Mouse (Mus musculus) liver, embryonic 16.5 days (tissue): Measurements from ENCODE around the gene Dennd6b. TPM values are rescaled to one million over a fixed set of nuclear protein-coding genes. Genes with fewer than 3 reads are reported as not detected.

Source experiments
- ATAC-seq: fragments of 200-750 bp; cut with Nextera tagmentation; 2 replicates; pipeline ENCODE4 v1.8.0; 2017; ENCODE audit warnings: low read depth, mild to moderate bottlenecking, moderate number of reproducible peaks, moderate library complexity
- H3K27ac ChIP-seq: fragments of 300-500 bp; sonication (generic); 2 replicates; pipeline ENCODE4 v1.5.1; 2014; ENCODE audit warnings: mild to moderate bottlenecking, low read length
- H3K27me3 ChIP-seq: fragments of 300-500 bp; sonication (generic); 2 replicates; pipeline ENCODE4 v1.6.1; 2014; ENCODE audit warnings: low read depth, low read length, mixed read lengths; ENCODE audit not compliant: control insufficient read depth, insufficient read depth
- H3K36me3 ChIP-seq: fragments of 300-500 bp; sonication (generic); 2 replicates; pipeline ENCODE4 v1.6.1; 2014; ENCODE audit warnings: mild to moderate bottlenecking; ENCODE audit not compliant: control insufficient read depth, insufficient read depth
- H3K4me1 ChIP-seq: fragments of 300-500 bp; sonication (generic); 2 replicates; pipeline ENCODE4 v1.6.1; 2014; ENCODE audit warnings: low read depth, low read length, mixed read lengths; ENCODE audit not compliant: control insufficient read depth
- H3K4me2 ChIP-seq: fragments of 300-500 bp; sonication (generic); 2 replicates; pipeline ENCODE4 v1.6.1; 2014; ENCODE audit warnings: low read depth, low read length, mixed read lengths
- H3K4me3 ChIP-seq: fragments of 300-500 bp; sonication (generic); 2 replicates; pipeline ENCODE4 v1.5.1; 2014; ENCODE audit warnings: low read depth, mild to moderate bottlenecking, low read length
- H3K9ac ChIP-seq: fragments of 300-500 bp; sonication (generic); 2 replicates; pipeline ENCODE4 v1.6.1; 2014; ENCODE audit warnings: low read depth, low read length
- H3K9me3 ChIP-seq: fragments of 300-500 bp; sonication (generic); replicated peaks from 2 replicates; pipeline ENCODE4 v1.6.1; 2016; ENCODE audit warnings: low read length; ENCODE audit not compliant: control insufficient read depth
- WGBS: fragments of 180-500 bp; shearing (Covaris S2); extraction: QIAGEN DNeasy Blood & Tissue Kit; methylation state at CpG from one replicate; pipeline ENCODE4 v1.1.7; 2014; ENCODE audit not compliant: insufficient replicate concordance; 5-methylcytosine and 5-hydroxymethylcytosine counted together
- polyA plus RNA-seq: library from polyadenylated mRNA; unstranded; fragments of >200 nt; fragmentation: Nextera tagmentation; extraction: Ambion mirVana; gene quantifications from 2 replicates; pipeline ENCODE4 v1.2.1, GENCODE M21; 2015

The Dennd6b gene
- polyA plus RNA-seq, 1 experiment from 2014 or later = 3.8 TPM

DNA sequence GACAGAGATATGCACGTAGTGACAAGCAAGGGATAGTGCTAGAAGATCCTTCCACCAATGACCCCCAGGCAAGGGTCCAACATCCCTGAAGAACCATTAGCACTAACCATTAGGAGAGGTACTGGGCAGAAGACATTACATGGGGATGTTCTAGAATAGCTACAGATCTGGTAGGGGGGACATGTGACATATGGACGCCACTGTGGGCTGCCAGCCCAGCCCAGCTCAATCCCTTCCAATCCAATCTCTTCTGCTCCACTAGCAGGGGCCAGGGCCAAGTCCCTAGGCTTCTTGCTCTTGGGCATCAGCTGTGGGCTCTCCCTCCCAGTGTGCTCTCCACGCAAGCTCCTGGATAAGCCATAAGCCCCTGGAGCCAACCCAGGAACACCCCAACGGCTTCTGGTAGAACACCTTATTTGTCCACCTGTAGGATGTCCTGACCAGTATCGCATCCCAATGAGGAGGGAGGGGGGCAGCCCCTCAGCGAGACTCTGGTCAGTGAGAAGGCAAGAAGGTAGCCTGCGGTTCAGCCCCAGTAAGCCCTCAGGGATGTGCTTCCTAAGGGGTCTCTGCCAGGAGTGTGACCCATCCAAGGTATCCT is 17.9 kb downstream of the Dennd6b start:
- ATAC-seq = no peak
- Histone ChIP-seq H3K4me1 (peaks cover 30% of the 10 kb centered on the region), H3K27me3 (peaks cover 49% of the 10 kb centered on the region)

DNA sequence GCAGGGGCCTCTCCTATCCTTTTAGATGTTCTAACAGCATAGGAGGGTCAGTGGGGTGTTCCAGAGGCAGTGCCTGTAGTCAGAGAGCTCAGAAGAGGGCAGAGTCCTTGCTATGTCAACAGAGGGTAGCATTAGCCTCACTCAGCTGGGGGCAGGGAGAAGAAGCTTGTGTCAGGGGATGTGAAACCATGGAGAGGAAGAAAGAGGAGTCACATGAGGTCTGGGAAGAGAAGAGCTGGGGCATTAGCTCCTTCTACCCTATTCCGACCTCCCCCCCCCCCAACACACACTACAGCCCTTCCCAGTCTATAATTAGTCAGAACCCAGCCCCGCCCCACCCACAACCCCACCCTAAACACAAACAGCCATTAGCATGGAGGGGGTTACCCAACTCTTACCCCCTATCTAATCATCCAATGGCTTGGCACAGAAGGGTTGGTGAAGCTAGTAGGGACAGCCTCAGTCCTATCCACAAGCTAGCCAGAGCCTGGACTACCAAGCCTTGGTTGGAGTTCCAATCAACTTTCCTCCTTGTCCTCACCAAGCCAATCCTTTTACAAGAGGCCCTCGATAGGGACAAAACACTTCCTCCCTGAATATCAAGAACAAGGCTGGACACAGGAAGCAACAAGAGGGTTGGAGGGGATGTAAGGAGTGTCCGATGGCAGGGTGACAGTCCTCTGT is 18.6 kb downstream of the Dennd6b start:
- no peaks in the 10 kb centered on the region for H3K9me3 ChIP-seq
- H3K9ac ChIP-seq = peak overlapping the region; percentile 41; the same call in 1 of the 2 replicates
- H3K4me1 ChIP-seq = peaks cover 30% of the 10 kb centered on the region
- H3K36me3 ChIP-seq = no peaks in the 10 kb centered on the region
- H3K27ac ChIP-seq = peak overlapping the region; percentile 92
- 20% methylated on average over 4 of the region's 4 CpGs for WGBS
- H3K4me2 ChIP-seq = peak overlapping the region; percentile 54
- H3K27me3 ChIP-seq = peaks cover 55% of the 10 kb centered on the region
- no peak overlapping the region for H3K4me3 ChIP-seq
- ATAC-seq = peak; percentile 63

More for the DNA sequence above, 17.9 kb downstream of the Dennd6b start:
- H3K9ac ChIP-seq = peak overlapping the region; percentile 28; the same call in 1 of the 2 replicates
- WGBS = 59% methylated on average over 7 of the region's 7 CpGs
- peak overlapping the region; percentile 54 for H3K4me2 ChIP-seq
- no peaks in the 10 kb centered on the region for H3K9me3 ChIP-seq
- H3K27ac ChIP-seq = peak overlapping the region; percentile 92
- H3K4me3 ChIP-seq = peak overlapping the region; percentile 62
- no peaks in the 10 kb centered on the region for H3K36me3 ChIP-seq

DNA sequence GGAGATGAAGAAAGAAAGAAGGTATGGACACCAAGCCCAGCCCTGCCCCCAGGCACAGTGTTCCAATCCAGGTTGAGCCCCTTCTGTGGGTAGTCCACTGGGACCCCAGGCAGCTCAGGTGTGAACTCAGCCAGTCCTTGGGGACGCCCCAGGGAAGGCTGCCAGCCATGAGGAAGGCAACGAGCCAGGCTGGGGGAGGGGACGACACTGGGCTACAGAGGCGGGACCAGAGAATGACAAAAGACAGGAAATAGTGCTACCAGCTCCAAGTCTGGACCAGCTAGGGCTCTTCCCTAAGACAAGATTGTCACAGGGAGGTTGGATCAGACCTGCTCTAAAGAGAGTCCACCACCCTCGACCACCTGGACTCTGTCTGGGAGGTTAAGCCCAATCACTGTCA is 19.2 kb downstream of the Dennd6b start:
- peak; percentile 17; the same call in 1 of the 2 replicates for ATAC-seq
- H3K27me3 ChIP-seq = peaks cover 61% of the 10 kb centered on the region
- H3K9me3 ChIP-seq = no peaks in the 10 kb centered on the region
- no peak overlapping the region for H3K4me3 ChIP-seq
- peak overlapping the region; percentile 92 for H3K27ac ChIP-seq
- WGBS = 6% methylated on average over 5 of the region's 5 CpGs
- peaks cover 36% of the 10 kb centered on the region for H3K4me1 ChIP-seq
- H3K36me3 ChIP-seq = no peaks in the 10 kb centered on the region
- peak overlapping the region; percentile 54 for H3K4me2 ChIP-seq
- H3K9ac ChIP-seq = peak overlapping the region; percentile 41; the same call in 1 of the 2 replicates

DNA sequence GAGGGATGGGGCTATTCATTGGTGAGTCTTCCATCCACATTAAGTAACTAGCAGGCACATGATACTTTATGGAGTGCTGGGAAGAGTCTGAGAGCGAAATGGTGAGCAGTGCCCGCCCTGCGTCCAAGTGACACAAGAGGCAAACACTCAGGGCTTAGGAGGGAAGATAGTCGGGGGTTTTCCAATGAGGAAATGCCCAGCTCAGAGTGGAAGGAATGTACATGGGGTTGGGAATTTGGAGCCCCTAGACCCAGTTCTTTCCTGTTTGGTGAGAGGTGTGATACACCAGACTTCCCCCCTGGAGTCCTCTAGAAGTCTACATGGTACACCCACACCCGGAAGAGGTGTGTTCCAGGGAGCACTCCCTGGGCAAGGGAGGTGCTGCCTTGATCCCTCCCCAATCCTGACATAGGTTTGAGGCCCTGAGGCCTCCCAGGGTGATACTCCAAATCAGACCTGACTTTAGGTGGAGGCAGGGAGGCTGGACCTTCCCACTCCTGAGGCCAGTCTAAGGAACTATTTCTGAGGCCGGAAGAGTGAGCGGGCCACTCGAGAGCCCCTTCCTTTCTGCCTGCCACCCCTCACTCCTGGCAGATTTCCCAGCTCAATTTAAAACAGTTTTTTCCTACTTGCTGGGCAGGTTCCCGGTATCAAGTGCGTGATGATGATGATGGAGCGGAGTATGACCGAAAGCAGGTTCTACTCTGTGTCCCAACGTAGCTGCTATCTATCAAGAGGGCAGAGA is 20.7 kb downstream of the Dennd6b start:
- Histone ChIP-seq H3K4me3 (no peak overlapping the region), H3K9me3 (no peaks in the 10 kb centered on the region), H3K36me3 (no peaks in the 10 kb centered on the region), H3K9ac (no peak overlapping the region), H3K4me2 (no peak overlapping the region), H3K27me3 (peaks cover 52% of the 10 kb centered on the region), H3K27ac (no peak overlapping the region), H3K4me1 (peaks cover 47% of the 10 kb centered on the region)
- 69% methylated on average over 13 of the region's 13 CpGs for WGBS
- no peak for ATAC-seq

DNA sequence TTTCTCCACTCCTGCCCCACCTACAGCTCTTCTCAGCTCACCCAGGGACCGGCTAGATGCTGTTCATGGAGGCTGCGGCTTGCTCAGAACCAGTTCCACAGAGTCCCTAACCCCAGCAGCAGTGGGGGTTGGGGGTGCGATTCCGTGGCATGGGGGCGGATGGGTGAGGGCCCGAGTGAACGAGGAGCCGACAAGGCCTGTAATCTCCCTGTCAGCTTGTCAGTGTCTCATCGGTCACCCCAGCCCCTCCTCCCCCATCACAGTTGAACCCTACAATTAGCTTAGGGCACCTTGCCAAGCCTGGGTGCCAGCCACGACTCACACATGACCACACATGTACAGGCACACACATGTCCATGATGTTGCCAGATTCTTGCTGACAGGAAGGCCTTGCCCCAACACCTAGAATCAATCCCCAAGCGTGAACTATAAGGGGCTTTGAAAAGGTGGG is 21.4 kb downstream of the Dennd6b start:
- H3K27me3 ChIP-seq = peaks cover 45% of the 10 kb centered on the region
- H3K4me1 ChIP-seq = peaks cover 52% of the 10 kb centered on the region
- no peak for ATAC-seq
- H3K4me3 ChIP-seq = no peak overlapping the region
- H3K4me2 ChIP-seq = no peak overlapping the region
- no peak overlapping the region for H3K9ac ChIP-seq
- WGBS = 55% methylated on average over 11 of the region's 11 CpGs
- no peaks in the 10 kb centered on the region for H3K36me3 ChIP-seq
- H3K9me3 ChIP-seq = no peaks in the 10 kb centered on the region
- no peak overlapping the region for H3K27ac ChIP-seq

DNA sequence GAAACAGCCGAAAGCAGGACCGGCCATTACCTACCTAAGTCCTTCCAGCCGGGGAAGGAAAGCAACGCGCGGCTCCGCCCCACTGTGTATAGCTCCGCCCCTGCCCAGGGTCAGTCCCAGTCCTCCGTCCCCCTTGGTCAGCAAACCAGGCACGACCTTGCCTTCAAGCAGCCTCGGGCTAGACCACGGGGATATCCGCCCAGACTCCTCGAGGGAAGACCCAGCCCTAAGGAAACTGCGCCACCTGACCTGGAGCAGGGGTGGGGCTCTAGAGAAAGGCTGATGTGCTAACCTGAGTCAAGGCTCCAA is 22.4 kb downstream of the Dennd6b start:
- 5% methylated on average over 15 of the region's 15 CpGs for WGBS
- Histone ChIP-seq H3K36me3 (no peaks in the 10 kb centered on the region), H3K9ac (no peak overlapping the region; the same call in none of the 2 replicates), H3K4me3 (peak overlapping the region; percentile 59), H3K9me3 (no peaks in the 10 kb centered on the region), H3K27me3 (peaks cover 36% of the 10 kb centered on the region), H3K27ac (peak overlapping the region; percentile 66), H3K4me2 (peak overlapping the region; percentile 72), H3K4me1 (peaks cover 61% of the 10 kb centered on the region)
- ATAC-seq = peak; percentile 63

DNA sequence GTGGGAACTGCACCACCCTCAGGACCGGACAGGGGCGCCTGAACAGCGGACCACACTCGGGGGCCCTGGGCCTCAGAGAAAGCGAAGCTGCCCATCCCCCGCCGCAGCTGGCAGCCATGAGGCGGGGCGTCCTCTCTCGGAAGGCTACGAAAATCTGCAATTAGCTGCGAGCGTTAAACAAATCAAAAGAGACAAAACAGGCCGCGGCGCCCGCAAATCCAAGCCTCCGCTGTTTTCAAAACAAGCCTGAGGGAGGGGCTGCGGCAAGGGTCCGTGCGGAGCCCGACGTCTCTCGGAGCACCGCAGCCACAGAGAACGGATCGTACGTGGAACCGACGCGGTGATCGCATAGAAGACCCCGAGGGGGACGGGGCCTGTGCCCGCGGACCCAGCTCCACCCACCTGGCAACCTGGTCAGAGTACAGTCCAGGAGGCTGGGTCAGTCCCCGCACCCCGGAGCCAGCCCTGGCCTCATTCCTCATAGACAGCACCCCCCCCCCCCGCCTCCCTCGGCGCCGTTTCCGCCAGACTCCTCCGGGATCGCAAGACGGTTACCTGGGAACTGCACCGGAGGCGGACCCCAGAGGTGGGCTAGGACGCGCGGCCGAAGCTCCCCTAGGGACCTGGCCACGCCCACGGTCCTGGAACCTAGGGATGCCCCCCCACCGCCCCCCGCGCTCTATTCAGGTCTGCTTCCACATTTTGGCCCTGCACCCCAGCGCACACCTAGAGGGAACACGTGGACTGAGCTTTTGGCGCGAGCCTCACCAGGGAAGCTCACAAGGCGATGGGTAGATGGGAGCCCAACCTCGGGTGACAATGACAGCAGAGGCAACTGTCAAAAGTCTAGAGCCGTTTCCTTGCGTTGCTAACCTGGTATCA is 23.0 kb downstream of the Dennd6b start:
- ATAC-seq = peak; percentile 31; the same call in 1 of the 2 replicates
- peak overlapping the region; percentile 72 for H3K4me2 ChIP-seq
- under 1% methylated on average over 64 of the region's 65 CpGs for WGBS
- peak overlapping the region; percentile 59 for H3K4me3 ChIP-seq
- peaks cover 32% of the 10 kb centered on the region for H3K27me3 ChIP-seq
- H3K36me3 ChIP-seq = no peaks in the 10 kb centered on the region
- H3K27ac ChIP-seq = peak overlapping the region; percentile 66
- H3K9ac ChIP-seq = peak overlapping the region; percentile 55
- H3K4me1 ChIP-seq = peaks cover 55% of the 10 kb centered on the region
- no peaks in the 10 kb centered on the region for H3K9me3 ChIP-seq

DNA sequence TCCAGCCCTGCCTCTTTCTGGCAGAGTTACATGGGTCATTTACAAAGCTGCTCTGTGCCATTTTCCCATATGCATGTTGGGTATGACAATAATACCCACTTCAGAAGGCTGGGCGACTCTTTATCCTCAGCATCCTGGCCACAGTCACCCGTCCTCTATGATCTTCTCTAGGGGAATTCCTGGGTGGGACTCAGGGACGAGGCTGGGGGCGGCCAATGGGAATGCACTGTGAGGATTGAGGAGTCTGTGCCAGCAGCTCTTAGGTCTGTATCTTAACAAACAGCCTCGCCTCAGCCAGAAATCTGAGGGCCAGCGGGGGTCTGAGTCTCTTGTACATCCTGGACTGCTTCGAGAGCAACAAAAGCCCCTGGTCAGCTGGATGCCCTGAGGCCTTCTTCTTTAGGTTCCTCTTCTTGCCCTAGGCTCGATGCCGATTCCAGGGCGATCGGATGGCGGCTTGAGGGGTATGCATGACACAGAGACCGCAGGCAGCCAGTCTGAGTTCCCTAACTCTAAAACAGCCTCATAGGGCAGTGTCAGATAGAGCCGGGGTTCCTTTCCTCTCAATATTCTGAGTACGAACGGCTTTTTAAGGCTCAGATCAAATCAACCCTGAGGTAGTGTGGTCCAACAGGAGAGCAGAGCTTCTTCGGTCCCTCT is 23.9 kb downstream of the Dennd6b start:
- H3K36me3 ChIP-seq = peaks cover under 1% of the 10 kb centered on the region; the same call in 1 of the 2 replicates
- H3K4me2 ChIP-seq = peak overlapping the region; percentile 72
- peaks cover 49% of the 10 kb centered on the region for H3K4me1 ChIP-seq
- no peak for ATAC-seq
- peaks cover 31% of the 10 kb centered on the region for H3K27me3 ChIP-seq
- 31% methylated on average over 17 of the region's 17 CpGs for WGBS
- peak overlapping the region; percentile 55 for H3K9ac ChIP-seq
- H3K4me3 ChIP-seq = peak overlapping the region; percentile 59
- peak overlapping the region; percentile 66 for H3K27ac ChIP-seq
- H3K9me3 ChIP-seq = no peaks in the 10 kb centered on the region
